Mouse (Mus musculus) E14TG2a.4 (cell line): ENCODE measurements around the gene Trim30a.
"Not testable (repeated sequence)": the region's sequence is repeated elsewhere in the genome, so short reads cannot be mapped to it uniquely, and the experiment has no call there.

Source experiments
- CTCF ChIP-seq: conservative IDR thresholded peaks from 2 replicates; pipeline ENCODE4 v1.5.1; 2014; ENCODE audit warnings: low read length
- POU5F1 ChIP-seq: IDR thresholded peaks from 2 replicates; pipeline ENCODE4 v1.6.1; 2014; ENCODE audit warnings: low read length, borderline replicate concordance

DNA sequence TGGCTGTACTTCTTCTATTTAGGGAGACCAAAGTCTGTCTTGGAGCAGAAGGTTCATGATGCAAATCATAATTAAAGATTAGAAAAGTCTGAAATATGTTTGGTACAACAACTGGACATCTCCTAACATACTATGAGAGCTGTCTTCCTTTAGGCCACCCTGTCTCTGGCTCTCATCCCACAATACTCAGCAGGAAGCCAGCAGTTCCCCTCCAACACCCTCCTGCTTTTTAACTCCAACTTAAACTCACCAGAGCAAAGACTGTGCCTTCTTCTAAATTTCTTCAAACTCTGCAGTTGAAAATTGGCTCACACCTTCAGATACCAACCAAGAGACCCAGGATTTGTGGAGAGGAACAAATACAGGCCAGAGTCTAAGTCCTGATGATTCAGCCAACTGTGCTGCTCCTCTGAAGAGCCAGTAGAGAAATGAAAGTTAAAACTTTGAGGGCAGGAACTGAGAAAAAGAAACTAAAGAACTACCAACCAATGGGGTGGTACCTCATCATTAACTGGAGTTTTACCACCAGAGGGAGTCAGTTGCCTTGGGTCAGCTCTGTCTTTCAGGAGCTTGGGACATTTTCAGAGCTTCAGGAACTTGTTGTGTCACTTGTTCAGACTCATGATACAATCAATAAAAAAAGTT, 42.5 kb upstream of the Trim30a start, which contains the start of gene Trim30d:
- TF ChIP-seq CTCF, POU5F1: not testable (repeated sequence)
